Mouse (Mus musculus) urinary bladder, postnatal 4 days (tissue): ENCODE measurements around the gene Rnf152.

ENCODE experiments used
- DNase-seq, 2 experiments: peaks; one replicate each; pipeline ENCODE4 v3.0.0; 2021 to 2022; ENCODE audit warnings: low spot score in 2 of 2

Rnf152 gene

DNA sequence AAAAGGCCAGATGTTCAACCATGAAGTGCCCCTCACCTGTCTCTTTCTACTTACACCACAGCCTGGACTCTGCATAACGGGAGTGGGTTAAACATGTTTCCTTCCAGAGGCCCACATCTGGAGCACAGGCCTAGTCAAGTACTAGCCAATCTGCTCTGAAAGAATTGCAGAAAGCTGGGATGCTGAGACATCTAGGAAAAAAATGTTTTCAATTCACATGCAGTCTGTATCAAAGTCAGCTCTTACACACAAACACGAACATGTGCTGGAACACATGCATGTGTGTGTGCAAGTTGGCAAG is 44.0 kb downstream of the Rnf152 start:
- no peak for DNase-seq

GRCm38 (mm10) chr1:105311899-105312600 is 44.5 kb downstream of the Rnf152 start:
- DNase-seq = no peak

DNA sequence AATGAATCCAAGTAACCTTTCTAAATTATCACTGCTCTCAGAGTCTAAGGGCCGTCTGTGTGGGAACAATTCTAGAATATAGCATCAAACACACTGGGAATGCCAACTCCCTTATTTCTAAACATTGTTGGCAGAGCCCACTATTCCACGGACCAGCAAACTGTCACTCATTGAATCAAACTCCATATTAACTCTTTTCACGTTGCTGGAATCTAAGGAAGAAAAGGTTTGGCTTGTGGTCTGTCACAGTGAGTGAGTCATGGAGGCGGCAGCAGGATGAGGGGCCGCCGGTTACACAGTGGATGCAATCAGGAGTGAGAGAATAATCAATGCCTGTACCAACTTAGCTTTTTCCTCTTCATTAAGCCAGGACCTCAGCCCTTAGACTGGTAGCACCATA is 54.3 kb downstream of the Rnf152 start:
- no peak for DNase-seq

DNA sequence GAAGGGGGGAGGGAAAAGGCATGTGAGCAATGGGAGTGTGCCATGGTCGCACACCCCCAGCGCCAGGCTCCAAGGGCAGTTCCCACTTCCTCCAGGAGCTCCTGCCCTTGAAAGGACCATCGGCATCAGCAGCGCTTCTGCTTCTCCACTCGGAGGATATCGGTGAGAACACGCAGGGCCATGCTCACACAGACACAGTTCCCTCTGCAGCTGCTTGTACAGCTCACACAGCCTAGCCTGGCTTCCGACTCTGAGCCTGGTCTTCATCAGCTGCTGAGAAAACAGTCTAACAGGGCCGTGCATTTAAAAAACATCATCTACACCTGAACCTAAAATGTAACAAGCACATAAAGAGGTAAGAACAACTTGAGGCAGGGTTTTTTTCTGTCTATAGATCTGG is 54.7 kb downstream of the Rnf152 start:
- no peak for DNase-seq

GRCm38 (mm10) chr1:105291859-105292258 is 64.7 kb downstream of the Rnf152 start:
- DNase-seq = no peak

- no peak for DNase-seq
Measured at GRCm38 (mm10) chr1:105287536-105287935, 69.0 kb downstream of the Rnf152 start.

GRCm38 (mm10) chr1:105286906-105287305 is 69.6 kb downstream of the Rnf152 start:
- no peak for DNase-seq

- DNase-seq = no peak
Measured at GRCm38 (mm10) chr1:105285001-105285400, 71.5 kb downstream of the Rnf152 start.

- no peak for DNase-seq
Measured at GRCm38 (mm10) chr1:105284116-105284515, 72.4 kb downstream of the Rnf152 start.

DNA sequence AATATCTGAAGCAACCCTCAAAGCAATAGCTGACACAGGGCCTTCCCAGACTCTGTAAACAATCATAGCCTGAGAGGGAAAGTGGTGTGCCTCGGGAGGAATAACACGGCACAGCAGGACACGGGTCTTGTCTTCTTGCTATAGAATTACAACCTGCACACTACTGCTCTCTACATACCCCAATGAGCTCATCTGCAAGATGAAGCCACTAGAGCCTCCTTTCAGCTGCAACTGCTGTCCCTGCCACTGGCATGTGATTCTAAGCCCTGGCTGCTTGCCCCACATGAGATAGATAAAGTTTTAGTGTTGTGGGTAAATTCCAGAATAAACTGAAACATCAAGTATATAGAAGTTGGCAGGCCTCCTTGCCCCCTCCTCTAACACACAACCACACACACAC is 75.2 kb downstream of the Rnf152 start:
- DNase-seq = no peak

DNA sequence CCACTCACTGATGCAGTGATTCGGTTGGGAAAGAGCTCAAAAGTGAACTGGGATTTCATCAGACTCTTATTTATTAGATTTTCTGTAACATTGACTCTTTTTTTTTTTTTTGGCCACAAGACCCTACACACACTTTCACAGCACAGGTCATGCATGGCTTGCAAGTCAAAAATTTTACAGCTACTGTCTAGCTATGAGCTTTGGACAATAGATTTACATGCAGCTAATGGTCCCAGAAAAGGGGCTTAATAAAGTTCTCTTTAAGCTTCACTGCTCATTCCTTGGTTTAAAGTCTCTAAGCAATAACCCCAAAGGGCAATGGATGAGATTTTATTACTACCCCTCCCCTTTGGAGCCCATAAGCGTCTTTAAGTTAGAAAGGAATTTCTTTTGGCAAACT is 76.3 kb downstream of the Rnf152 start:
- no peak for DNase-seq

GRCm38 (mm10) chr1:105274500-105275194 is 81.9 kb downstream of the Rnf152 start:
- no peak for DNase-seq

- DNase-seq = no peak
Measured at GRCm38 (mm10) chr1:105271104-105271503, 85.4 kb downstream of the Rnf152 start.

GRCm38 (mm10) chr1:105263283-105264033 is 93.1 kb downstream of the Rnf152 start:
- DNase-seq = no peak

GRCm38 (mm10) chr1:105260200-105260599 is 96.3 kb downstream of the Rnf152 start:
- no peak for DNase-seq

DNA sequence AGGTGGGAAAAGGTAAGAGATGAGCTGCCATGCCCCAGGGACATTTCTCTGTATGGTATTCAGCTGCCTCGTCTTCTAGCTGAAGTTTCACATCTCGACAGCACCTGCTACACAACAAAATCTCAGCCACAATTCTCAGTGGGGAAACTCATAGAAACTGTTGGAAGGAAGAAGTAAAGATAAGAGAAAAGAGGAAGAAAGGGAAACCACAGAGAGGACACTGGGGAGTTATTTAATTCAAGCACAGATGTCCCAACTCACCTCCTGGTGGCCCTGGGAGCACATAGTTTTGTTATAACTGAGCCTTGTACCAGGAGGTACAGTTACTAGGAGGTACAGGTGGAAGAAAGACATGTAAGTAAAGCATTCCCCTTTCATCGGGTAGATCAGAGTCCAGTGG is 99.3 kb downstream of the Rnf152 start:
- peak in 1 of 2 experiments; percentile 14 for DNase-seq

- DNase-seq = no peak
Measured at GRCm38 (mm10) chr1:105249190-105249589, 107.3 kb downstream of the Rnf152 start.

- DNase-seq = no peak
Measured at GRCm38 (mm10) chr1:105246651-105247050, 109.9 kb downstream of the Rnf152 start.

GRCm38 (mm10) chr1:105246075-105246574 is 110.4 kb downstream of the Rnf152 start:
- no peak for DNase-seq

DNA sequence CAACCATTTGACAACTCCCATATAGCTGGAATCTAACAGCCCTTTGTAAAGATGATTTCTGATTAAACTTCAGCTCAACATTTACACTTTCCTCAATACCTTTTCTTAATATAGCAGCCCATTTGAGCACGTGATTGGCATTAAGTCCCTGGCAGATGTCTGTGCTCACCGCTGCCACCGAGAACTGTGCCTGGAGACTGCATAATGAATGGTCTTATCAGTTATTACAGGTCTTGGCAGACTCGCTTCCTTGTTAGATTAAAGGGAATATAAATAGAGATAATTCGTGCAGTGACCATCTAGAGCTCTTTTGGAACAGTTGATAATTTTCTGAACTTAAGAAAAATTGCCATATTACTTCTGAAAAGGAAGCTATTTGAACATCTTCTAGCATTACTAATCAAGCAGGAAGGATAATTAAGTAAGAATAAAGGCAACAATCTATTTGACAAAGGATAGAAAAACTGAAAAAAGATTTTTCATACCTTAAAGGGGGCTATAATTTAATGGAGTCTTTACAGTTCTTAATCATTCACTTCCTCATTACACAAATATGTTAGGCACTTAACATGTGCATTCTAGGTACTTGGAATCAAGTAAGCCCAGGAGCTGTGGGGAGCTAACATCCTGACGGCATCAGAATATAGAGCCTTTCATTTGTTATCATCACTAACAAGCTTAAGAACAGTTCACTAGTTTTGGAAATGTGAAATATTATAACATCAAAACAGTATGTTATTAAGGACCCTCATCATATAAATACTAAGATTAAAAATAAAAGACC is 113.0 kb downstream of the Rnf152 start:
- no peak for DNase-seq

- DNase-seq = no peak
Measured at GRCm38 (mm10) chr1:105240185-105240584, 116.3 kb downstream of the Rnf152 start.
